Mouse (Mus musculus) G1E (cell line): Measurements from ENCODE around the gene Tnfrsf12a.

Experiments
- CTCF ChIP-seq: IDR thresholded peaks from 2 replicates; pipeline ENCODE4 v1.5.1; 2012; ENCODE audit warnings: low read depth, low read length, inconsistent platforms, mixed read lengths
- GATA1 ChIP-seq: IDR thresholded peaks from 2 replicates; pipeline ENCODE4 v1.6.1; 2012; ENCODE audit warnings: borderline replicate concordance, low read length, inconsistent platforms, mixed read lengths
- POLR2AphosphoS5 ChIP-seq: IDR thresholded peaks from 2 replicates; pipeline ENCODE4 v1.6.1; 2012; ENCODE audit warnings: low read depth, low read length, inconsistent platforms; ENCODE audit not compliant: insufficient replicate concordance

GRCm38 (mm10) chr17:23725477-23725876 is 48.2 kb upstream of the Tnfrsf12a start:
- TF ChIP-seq CTCF (no peak), GATA1 (no peak), POLR2AphosphoS5 (no peak)
